Mouse (Mus musculus) gastrocnemius, adult 8-10 months (tissue): ENCODE results near the gene Tom1l2. TPM values are rescaled to one million over a fixed set of nuclear protein-coding genes. Genes with fewer than 3 reads are reported as not detected.

Source experiments
- DNase-seq, 2 experiments: peaks; one replicate each; pipeline ENCODE4 v3.0.0; 2022; ENCODE audit warnings: low spot score in 2 of 2
- total RNA-seq, 4 experiments: library from RNA; stranded (reverse); gene quantifications; 2 replicates each; pipeline ENCODE4 v1.2.4; 2022

Gene Tom1l2
- total RNA-seq, 4 experiments from 2014 or later = 61.0 to 68.8 (median 65.7) TPM

- no peak for DNase-seq
Observed at GRCm38 (mm10) chr11:60205026-60205425, 147.7 kb downstream of the Tom1l2 start.

- DNase-seq = no peak
Observed at GRCm38 (mm10) chr11:60202710-60203638, 149.7 kb downstream of the Tom1l2 start.

- no peak for DNase-seq
Observed at GRCm38 (mm10) chr11:60200384-60200783, 152.3 kb downstream of the Tom1l2 start.

GRCm38 (mm10) chr11:60199702-60200184 is 153.0 kb downstream of the Tom1l2 start:
- DNase-seq = peak; percentile 85 to 88

- DNase-seq = no peak
Observed at GRCm38 (mm10) chr11:60198651-60199050, 154.1 kb downstream of the Tom1l2 start.

- no peak for DNase-seq
Observed at GRCm38 (mm10) chr11:60197998-60198619, 154.6 kb downstream of the Tom1l2 start.

- DNase-seq = no peak
Observed at GRCm38 (mm10) chr11:60196344-60196743, 156.4 kb downstream of the Tom1l2 start.

- DNase-seq = no peak
Observed at GRCm38 (mm10) chr11:60195108-60195507, 157.6 kb downstream of the Tom1l2 start.

- no peak for DNase-seq
Observed at GRCm38 (mm10) chr11:60193556-60193955, 159.1 kb downstream of the Tom1l2 start.

- DNase-seq = no peak
Observed at GRCm38 (mm10) chr11:60192534-60192933, 160.2 kb downstream of the Tom1l2 start.

GRCm38 (mm10) chr11:60190055-60190641 is 162.6 kb downstream of the Tom1l2 start:
- DNase-seq = no peak

GRCm38 (mm10) chr11:60189501-60190040 is 163.1 kb downstream of the Tom1l2 start:
- no peak for DNase-seq

- DNase-seq = no peak
Observed at GRCm38 (mm10) chr11:60188275-60188853, 164.3 kb downstream of the Tom1l2 start.

GRCm38 (mm10) chr11:60187070-60187469 is 165.6 kb downstream of the Tom1l2 start:
- no peak for DNase-seq

GRCm38 (mm10) chr11:60185396-60186231 is 167.1 kb downstream of the Tom1l2 start:
- DNase-seq = no peak

- no peak for DNase-seq
Observed at GRCm38 (mm10) chr11:60184346-60185325, 168.1 kb downstream of the Tom1l2 start.

- DNase-seq = no peak
Observed at GRCm38 (mm10) chr11:60182741-60183140, 170.0 kb downstream of the Tom1l2 start.

- DNase-seq = peak in 1 of 2 experiments; percentile 55
Observed at GRCm38 (mm10) chr11:60182116-60182670, 170.5 kb downstream of the Tom1l2 start.

GRCm38 (mm10) chr11:60178506-60178905 is 174.2 kb downstream of the Tom1l2 start:
- DNase-seq = no peak
